Mouse (Mus musculus) retina, embryonic 14.5 days (tissue): Measurements from ENCODE around the gene Nfia.

ENCODE experiments used
- DNase-seq: peaks from one replicate; pipeline ENCODE4 v3.0.0-alpha.2; 2015; ENCODE audit warnings: low spot score

The Nfia gene

DNA sequence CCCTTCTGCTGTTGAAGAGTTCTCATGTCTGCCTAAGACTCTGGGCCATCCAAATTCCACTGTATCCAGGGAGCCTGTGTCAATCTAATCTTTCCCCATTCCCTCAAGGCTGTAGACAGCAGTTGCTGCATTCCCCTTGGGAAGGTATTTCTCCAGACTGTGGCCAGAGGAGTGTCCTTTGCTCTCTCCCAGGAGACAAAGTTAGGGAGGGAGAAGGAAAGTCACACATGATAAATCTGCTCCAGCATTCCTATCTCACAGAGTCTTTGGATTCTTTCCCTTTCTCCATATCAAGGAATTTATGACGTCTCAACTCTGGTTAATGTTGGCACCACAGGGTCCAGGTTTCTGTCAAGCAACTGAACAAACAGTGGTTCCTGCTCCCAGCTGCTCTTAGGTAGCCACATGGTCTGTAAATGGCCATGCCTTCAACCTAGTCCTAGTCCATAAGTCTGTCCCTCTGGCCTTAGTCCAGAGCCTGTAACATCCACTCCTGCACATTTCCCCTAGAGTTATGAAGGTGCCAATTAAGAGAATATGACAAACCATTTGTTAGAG is 370.4 kb downstream of the Nfia start:
- no peak for DNase-seq

DNA sequence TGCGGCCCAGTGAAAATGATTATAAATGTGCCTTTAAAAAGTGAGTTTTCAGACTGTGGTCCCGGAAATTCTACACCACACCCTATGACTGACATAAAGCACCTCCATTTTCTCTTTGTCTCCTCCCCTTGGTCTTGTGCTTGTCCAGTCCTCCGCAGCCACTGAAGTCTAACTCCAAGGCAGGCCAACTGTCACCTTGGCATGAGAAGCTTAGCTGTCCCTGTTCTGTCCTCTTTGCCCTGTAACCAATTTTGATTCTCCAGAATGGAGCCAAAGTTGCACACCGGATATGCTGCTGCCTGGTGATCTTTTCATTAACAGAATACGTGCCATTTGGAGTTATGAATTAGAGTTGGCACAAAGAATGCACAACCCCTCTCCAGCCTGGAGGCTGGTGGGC is 378.0 kb downstream of the Nfia start:
- DNase-seq: no peak

DNA sequence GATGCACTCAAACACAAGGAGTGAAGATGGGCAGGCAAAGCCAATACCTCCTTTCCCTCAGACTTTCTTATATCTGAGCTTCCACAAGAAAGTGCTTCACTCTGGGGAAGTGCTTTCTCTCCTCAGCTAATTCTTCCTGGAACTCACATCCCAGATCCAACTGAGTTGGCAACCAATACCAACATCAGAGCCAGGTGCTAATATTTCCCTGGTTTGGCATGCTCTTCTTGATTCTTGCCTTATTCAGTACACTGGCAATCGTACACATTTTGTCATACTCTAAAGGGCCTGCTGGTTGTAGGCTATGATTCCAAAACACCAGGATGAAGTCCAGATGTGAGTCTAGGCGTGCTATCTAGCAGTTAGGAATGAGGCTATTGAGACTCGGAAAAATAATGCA is 385.4 kb downstream of the Nfia start:
- DNase-seq: no peak

DNA sequence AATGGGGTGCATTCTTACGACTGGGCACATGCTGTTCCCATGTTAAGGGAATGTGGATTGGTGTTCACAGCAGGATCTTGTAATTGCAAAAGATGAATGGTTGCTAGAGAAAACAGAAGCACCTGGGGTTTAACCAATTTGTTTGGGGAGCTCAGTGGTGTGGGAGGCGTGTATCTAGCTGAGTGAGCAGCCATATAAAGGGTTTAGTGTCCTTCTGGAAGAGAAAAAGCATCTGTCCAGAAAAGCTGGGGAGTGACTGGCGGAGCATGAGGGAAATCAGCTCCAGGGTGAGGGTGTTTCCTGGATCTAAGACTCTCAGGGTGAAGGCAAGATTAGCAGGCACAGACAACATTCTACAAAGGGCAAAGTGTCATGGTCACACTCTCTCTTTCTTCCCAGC is 393.8 kb downstream of the Nfia start:
- no peak for DNase-seq
